Mouse (Mus musculus) heart, postnatal 0 days (tissue): ENCODE results near the gene Hist1h2ap.

ENCODE experiments used
- CTCF ChIP-seq: IDR thresholded peaks from 2 replicates; pipeline ENCODE4 v1.5.1; 2016; ENCODE audit warnings: antibody characterized with exemption, control low read depth, low read depth
- EP300 ChIP-seq: IDR thresholded peaks from 2 replicates; pipeline ENCODE4 v1.6.1; 2016; ENCODE audit warnings: antibody characterized with exemption, low read depth

GRCm38 (mm10) chr13:21789925-21790324 lies 43.4 kb downstream of the Hist1h2ap start:
- no peak for TF ChIP-seq EP300
- TF ChIP-seq CTCF: no peak
